Mouse (Mus musculus): ENCODE measurements around the gene Aldh1a1.

GRCm38 (mm10) chr19:20513688-20514361 is 21.3 kb downstream of the Aldh1a1 start:
- no peak for TF ChIP-seq MYOG (IDR thresholded peaks at IDR 0.05; ENCODE audit: control insufficient read depth in 1 of 3, insufficient read depth in 1 of 3, insufficient read length in 2 of 3, low read depth in 2 of 3)
- TF ChIP-seq E2F4 (IDR thresholded peaks at IDR 0.05; ENCODE audit: insufficient read depth): no peak
- no peak for TF ChIP-seq POLR2AphosphoS2 (IDR thresholded peaks at IDR 0.05; ENCODE audit: insufficient read length, low read depth)
- no peak for TF ChIP-seq POLR2A (IDR thresholded peaks at IDR 0.05; ENCODE audit: insufficient read length, low read depth)
- TF ChIP-seq USF1 (IDR thresholded peaks at IDR 0.05; ENCODE audit: low read depth): no peak
- no peak for TF ChIP-seq SRF (IDR thresholded peaks at IDR 0.05; ENCODE audit: control insufficient read depth, insufficient read length, low read depth)
- TF ChIP-seq TCF12 (IDR thresholded peaks at IDR 0.05; ENCODE audit: insufficient read depth, poor library complexity, severe bottlenecking): no peak
- TF ChIP-seq CEBPB (IDR thresholded peaks at IDR 0.05; ENCODE audit: insufficient read depth, poor library complexity, severe bottlenecking): no peak
- no peak for TF ChIP-seq MAX (IDR thresholded peaks at IDR 0.05; ENCODE audit: low read depth)
- TF ChIP-seq MYOD1 (IDR thresholded peaks at IDR 0.05; ENCODE audit: control insufficient read depth in 1 of 3, insufficient read length in 2 of 3, low read depth in 2 of 3): no peak
- no peak for TF ChIP-seq REST (IDR thresholded peaks at IDR 0.05; ENCODE audit: insufficient read depth, insufficient read length)

Data from myocyte (in vitro differentiated cells).